Mouse (Mus musculus): ENCODE results near the gene Ifit1bl2. TPM values are rescaled to one million over a fixed set of nuclear protein-coding genes. Genes with fewer than 3 reads are reported as not detected.
"Not testable (repeated sequence)": the region's sequence is repeated elsewhere in the genome, so short reads cannot be mapped to it uniquely, and the experiment has no call there.

Gene Ifit1bl2
- polyA plus RNA-seq, 1 experiment from 2014 or later: 7.3 TPM

DNA sequence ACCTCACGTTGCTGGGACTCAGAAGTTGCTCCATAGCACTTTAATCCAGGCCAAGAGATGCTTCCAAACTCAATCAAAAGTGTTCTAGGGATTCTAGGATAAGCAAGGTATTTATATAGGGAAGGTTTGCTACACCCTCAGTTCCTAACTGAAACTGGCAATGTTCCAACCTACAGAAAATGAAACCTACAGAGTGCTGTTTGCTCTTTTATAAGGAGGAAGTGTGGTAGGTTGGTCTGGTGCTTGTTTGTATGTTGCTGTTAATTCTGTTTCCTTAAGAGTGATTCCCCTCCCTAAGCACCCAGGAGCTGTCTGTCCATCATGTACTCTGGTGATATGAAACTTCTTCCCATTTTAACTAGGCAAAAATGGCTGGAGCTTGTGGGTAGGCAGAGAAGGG lies 38.7 kb downstream of the Ifit1bl2 start, which contains the start of gene Ifit1bl1:
TSS of gene Ifit1bl1 (minus strand) at position 69 of the 400 bp plus-strand sequence.
- H3K4me1 ChIP-seq (replicated peaks); H3K4me2 ChIP-seq (replicated peaks); H3K4me3 ChIP-seq (replicated peaks); H3K27ac ChIP-seq; H3K27me3 ChIP-seq (replicated peaks); H3K9ac ChIP-seq; H3K36me3 ChIP-seq; H3K9me3 ChIP-seq: not testable (repeated sequence)
- 48% methylated on average over 1 of the region's 1 CpGs for WGBS
- ATAC-seq: peak; percentile 58; the same call in 1 of the 2 replicates

DNA sequence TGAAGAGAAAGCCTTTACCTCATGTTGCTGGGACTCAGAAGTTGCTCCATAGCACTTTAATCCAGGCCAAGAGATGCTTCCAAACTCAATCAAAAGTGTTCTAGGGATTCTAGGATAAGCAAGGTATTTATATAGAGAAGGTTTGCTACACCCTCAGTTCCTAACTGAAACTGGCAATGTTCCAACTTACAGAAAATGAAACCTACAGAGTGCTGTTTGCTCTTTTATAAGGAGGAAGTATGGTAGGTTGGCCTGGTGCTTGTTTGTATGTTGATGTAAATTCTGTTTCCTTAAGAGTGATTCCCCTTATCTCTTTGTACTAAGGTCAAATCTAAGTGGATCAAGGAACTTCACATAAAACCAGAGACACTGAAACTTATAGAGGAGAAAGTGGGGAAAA lies 41.3 kb downstream of the Ifit1bl2 start:
- peak; percentile 63; the same call in 1 of the 2 replicates for ATAC-seq
- not testable (repeated sequence) for H3K4me1 ChIP-seq (replicated peaks); H3K9me3 ChIP-seq; H3K4me3 ChIP-seq (replicated peaks); H3K9ac ChIP-seq; H3K27ac ChIP-seq; H3K27me3 ChIP-seq (replicated peaks); H3K4me2 ChIP-seq (replicated peaks); H3K36me3 ChIP-seq

DNA sequence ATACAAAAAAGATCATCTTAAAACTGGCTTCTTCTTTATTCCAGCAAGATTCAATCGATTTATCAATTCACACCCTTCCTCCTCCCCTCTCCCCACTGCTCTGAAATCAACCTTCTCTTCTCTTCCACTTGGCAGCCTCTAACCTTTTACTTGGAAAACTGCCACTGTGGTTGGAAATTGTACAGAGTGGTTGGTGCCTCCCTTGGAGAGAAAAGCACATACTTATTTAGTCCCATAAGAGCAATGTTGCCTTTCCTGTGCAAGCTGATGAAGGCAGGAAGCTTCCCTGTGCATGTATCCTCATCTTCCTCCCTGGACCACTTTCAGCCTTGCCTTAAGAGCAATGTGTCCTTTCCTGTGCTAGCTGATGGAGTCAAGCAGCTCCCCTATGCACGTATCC lies 42.2 kb downstream of the Ifit1bl2 start:
- Histone ChIP-seq H3K27me3 (replicated peaks) (no peaks in the 10 kb centered on the region), H3K9me3 (no peaks in the 10 kb centered on the region), H3K4me2 (replicated peaks) (no peak overlapping the region), H3K36me3 (no peaks in the 10 kb centered on the region), H3K9ac (no peak overlapping the region), H3K4me3 (replicated peaks) (no peak overlapping the region), H3K27ac (no peak overlapping the region), H3K4me1 (replicated peaks) (peaks cover 2% of the 10 kb centered on the region; the same call in 1 of the 2 replicates)
- ATAC-seq: no peak
- 85% methylated on average over 2 of the region's 2 CpGs for WGBS

DNA sequence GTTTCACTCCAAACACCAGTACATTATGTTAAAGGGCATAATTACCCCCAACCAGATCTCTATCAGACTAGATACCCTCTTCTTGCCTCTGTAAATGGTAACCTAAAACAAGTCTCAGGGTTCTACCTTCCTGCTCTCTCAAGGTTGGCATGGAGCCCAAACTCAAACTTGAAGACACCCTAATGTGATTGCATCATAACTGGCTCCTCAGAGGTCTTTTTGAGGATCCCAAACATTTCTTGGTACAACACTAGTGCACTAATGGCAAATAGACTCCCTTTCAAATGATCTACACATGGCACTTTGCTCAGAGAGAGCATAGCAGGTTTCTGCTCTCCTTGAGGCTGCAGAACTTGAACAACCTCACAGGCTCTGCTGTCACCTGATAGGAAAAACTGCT lies 43.7 kb downstream of the Ifit1bl2 start:
- no peak overlapping the region for H3K4me2 ChIP-seq (replicated peaks)
- H3K36me3 ChIP-seq: no peaks in the 10 kb centered on the region

DNA sequence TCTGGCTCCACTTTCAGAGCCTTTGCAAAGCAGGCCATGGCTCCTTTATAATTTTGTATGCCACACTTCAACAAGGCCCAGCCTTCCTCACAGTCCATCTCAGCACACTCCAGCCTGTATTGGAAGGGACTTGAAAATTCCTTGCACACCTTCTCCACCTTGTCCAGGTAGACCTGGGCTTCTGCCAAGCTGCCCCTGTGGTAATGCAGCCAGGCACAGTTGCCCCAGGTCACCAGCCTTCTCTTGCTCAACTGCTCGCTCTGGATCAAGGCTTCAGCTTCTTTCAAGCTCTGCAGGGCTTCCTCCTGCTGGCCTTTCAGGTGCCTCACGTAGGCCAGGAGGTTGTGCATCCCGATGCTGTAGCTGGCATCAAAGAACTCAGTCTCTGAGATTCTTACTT lies 46.0 kb downstream of the Ifit1bl2 start:
- not testable (repeated sequence) for H3K27me3 ChIP-seq (replicated peaks); H3K9me3 ChIP-seq; H3K4me3 ChIP-seq (replicated peaks); H3K4me2 ChIP-seq (replicated peaks); H3K36me3 ChIP-seq; H3K9ac ChIP-seq; H3K27ac ChIP-seq; H3K4me1 ChIP-seq (replicated peaks); ATAC-seq
- WGBS: 84% methylated on average over 3 of the region's 3 CpGs

More for the DNA sequence above, 43.7 kb downstream of the Ifit1bl2 start:
- H3K9ac ChIP-seq: no peak overlapping the region
- peaks cover 2% of the 10 kb centered on the region; the same call in 1 of the 2 replicates for H3K4me1 ChIP-seq (replicated peaks)
- H3K27ac ChIP-seq: no peak overlapping the region
- no peak overlapping the region for H3K4me3 ChIP-seq (replicated peaks)
- H3K9me3 ChIP-seq: no peaks in the 10 kb centered on the region
- H3K27me3 ChIP-seq (replicated peaks): no peaks in the 10 kb centered on the region
- ATAC-seq: 0 out of 2 replicates have a peak, but pooled peaks have one; percentile 5

DNA sequence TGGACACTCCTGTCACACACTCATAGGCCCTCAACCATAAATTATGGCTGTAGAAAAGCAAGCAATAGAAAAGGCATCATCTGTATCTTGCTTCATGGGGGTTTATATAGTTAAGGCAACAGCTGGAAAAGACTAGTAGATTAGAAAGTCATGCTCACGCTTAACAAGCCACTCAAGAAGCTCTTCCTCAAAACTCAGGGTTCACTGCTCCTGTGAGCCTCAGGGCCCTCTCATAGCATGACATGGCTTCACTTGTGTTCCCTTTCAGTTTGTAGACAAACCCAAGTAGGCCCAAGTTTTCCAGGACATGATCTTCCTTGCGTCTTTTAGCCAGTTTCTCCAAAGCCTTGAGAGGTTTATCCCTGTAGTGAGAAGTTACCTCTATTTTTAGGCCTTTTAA lies 47.1 kb downstream of the Ifit1bl2 start:
- Histone ChIP-seq H3K9ac (no peak overlapping the region), H3K36me3 (no peaks in the 10 kb centered on the region), H3K27ac (no peak overlapping the region), H3K4me1 (replicated peaks) (0 out of 2 replicates have a peak, but pooled peaks cover 2% of the 10 kb centered on the region), H3K4me2 (replicated peaks) (no peak overlapping the region), H3K4me3 (replicated peaks) (no peak overlapping the region), H3K9me3 (no peaks in the 10 kb centered on the region), H3K27me3 (replicated peaks) (no peaks in the 10 kb centered on the region)
- 91% methylated on average over 2 of the region's 2 CpGs for WGBS
- ATAC-seq: no peak

DNA sequence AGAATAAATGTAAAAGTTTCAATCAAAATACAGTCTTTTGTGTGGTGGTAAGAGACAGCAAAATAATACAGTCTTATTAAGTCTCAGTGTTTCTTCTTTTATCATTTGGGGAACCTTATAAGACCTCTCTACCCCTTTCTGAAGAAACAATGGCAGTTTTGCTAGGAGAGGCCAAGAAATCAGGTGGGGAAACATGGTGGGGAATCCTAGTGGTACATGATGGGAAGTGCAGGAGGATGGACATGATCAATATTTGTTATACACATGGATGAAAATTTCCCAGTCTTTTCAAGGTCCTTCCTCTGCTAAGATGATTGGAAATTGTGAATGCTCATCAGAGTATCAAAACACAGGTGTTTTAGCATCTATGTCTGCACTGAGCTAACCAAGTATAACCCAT lies 51.6 kb downstream of the Ifit1bl2 start:
- Histone ChIP-seq H3K27ac (no peak overlapping the region), H3K4me1 (replicated peaks) (no peaks in the 10 kb centered on the region), H3K4me3 (replicated peaks) (no peak overlapping the region), H3K9me3 (no peaks in the 10 kb centered on the region), H3K9ac (no peak overlapping the region), H3K4me2 (replicated peaks) (no peak overlapping the region), H3K36me3 (no peaks in the 10 kb centered on the region), H3K27me3 (replicated peaks) (no peaks in the 10 kb centered on the region)
- ATAC-seq: no peak

DNA sequence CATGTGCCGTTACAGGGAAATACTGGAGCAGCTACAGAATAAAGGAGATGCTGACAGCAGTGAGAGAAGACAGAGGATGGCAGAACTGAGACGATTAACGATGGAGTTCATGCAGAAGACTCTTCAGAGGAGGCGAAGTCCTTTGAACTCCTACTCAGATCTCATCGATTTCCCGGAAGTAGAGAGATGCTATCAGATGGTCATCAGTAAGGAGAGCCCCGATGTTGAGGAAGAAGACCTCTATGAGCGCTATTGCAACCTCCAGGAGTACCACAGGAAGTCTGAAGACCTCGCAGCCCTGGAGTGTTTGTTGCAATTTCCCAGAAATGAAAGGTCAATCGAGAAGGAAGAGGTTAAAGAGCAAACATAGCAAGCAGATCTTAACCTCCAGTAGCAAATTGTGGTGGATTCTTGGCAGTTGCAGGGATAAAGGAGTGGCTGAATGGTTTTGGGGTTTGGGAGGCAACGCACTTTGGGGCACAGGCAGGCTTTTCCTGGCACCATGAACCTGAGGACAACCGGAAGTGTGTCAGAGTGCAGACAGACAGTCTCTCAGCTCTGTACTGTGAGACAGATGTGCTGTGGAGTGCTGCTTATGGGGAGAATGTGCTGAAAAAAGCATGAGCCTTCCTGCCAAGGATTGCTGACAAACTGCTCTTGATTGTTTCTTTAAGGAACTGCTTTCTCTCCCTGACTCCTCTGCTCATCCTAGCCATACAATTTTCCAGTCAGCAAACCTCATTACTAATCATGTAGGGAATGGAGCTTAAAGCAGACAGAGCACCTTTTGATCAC lies 52.4 kb downstream of the Ifit1bl2 start:
- H3K9ac ChIP-seq; ATAC-seq; H3K9me3 ChIP-seq; H3K36me3 ChIP-seq; H3K4me3 ChIP-seq (replicated peaks); H3K27ac ChIP-seq; H3K27me3 ChIP-seq (replicated peaks); H3K4me2 ChIP-seq (replicated peaks); H3K4me1 ChIP-seq (replicated peaks): not testable (repeated sequence)
- WGBS: 71% methylated on average over 7 of the region's 12 CpGs

DNA sequence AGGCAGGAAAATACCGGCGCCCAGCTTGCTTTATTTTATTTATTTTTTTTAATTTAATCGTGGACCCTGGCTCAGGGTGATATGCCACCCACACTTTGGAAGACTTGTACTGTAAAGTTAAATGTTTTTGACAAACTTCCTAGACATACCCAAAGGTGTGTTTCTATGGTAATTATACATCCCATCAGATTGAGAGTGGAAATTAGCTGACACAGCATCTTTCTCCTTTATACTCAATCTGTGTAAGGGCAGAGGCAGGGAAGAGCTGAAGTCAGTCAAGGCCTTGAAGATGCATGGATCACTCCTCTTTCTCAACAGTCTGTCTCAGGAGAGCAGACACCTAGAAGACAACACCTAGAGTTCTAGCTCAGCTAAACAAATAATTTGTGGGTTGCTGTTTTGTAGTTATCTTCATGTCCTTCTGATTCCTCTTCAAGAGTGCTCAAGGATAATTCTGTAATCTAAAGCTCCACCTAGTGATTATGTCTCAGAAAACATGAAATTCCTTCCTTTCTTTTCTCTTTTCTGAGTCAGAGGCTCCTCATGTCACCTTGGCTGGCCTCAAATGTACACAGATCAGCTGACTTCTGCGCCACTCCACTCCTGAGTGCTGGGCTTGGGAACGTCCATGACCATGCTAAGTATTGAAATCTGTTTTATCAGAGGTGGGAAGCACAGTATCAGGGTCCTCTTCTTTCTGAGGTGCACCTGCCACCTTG lies 54.6 kb downstream of the Ifit1bl2 start:
- not testable (repeated sequence) for H3K4me1 ChIP-seq (replicated peaks); H3K27ac ChIP-seq; H3K4me2 ChIP-seq (replicated peaks); H3K9me3 ChIP-seq; H3K36me3 ChIP-seq; H3K9ac ChIP-seq; H3K4me3 ChIP-seq (replicated peaks); H3K27me3 ChIP-seq (replicated peaks)
- WGBS: 68% methylated on average over 5 of the region's 5 CpGs
- 0 out of 2 replicates have a peak, but pooled peaks have one; percentile 50 for ATAC-seq

DNA sequence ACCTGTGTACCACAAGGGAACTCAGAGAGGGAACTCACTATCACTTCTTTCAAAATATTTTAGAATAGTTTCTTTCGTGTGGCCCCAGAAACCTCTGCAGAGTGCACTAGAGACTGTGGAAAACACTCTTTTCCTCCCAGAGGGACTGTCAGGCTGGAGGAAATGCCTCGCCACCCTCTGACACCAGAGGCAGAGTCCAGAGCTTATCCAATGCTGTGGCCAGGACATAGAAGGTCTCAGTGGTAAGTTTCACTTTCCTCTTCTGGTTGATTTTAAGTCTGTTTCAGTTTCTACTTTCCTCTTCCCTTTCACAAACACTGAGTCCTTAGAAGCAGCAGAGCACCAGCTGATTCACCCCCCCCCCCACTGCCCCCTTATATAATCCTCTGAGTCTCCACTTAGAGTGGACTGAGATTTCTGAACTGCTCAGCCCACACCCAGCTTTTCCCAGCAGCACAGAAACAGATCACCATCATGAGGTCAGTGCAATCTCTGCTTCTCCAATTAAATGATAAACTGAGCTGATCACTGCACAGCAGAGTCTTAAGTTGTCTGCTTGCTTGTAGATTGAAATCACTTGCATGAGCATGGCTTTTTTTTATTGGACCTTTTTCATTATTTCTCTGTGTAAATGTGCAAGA lies 57.3 kb downstream of the Ifit1bl2 start, which contains the start of gene Ifit3:
TSS of gene Ifit3 (plus strand) at position 406 of the 641 bp plus-strand sequence.
- WGBS: 34% methylated on average over 2 of the region's 2 CpGs
- H3K36me3 ChIP-seq: not testable (repeated sequence)
- peak; percentile 79 for ATAC-seq

DNA sequence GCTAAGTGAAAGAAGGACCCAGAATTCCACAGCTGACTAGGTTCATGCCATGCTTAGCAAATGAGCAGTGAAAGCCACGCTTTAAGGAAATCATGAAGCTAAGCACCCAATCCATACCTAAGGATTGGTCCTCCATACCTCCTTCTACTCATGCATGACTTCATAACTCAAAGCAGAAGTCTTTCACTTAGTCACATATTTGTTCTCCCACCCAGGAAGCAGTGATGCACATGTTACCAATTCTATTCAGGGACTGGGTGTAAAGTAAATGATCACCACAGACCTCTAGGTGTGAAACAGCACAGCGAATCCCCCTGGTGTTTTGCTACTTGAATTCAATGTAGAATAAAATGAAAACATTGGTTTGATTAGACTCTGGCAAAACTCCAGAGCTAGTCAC lies 57.8 kb downstream of the Ifit1bl2 start:
- WGBS: 85% methylated on average over 2 of the region's 2 CpGs
- H3K36me3 ChIP-seq; H3K27me3 ChIP-seq (replicated peaks); H3K9me3 ChIP-seq; H3K4me2 ChIP-seq (replicated peaks); H3K4me3 ChIP-seq (replicated peaks); H3K27ac ChIP-seq; H3K4me1 ChIP-seq (replicated peaks); H3K9ac ChIP-seq; ATAC-seq: not testable (repeated sequence)

More for the DNA sequence above, 57.3 kb downstream of the Ifit1bl2 start, which contains the start of gene Ifit3:
- not testable (repeated sequence) for H3K4me1 ChIP-seq (replicated peaks); H3K9me3 ChIP-seq; H3K27ac ChIP-seq; H3K9ac ChIP-seq; H3K4me3 ChIP-seq (replicated peaks); H3K27me3 ChIP-seq (replicated peaks); H3K4me2 ChIP-seq (replicated peaks)

DNA sequence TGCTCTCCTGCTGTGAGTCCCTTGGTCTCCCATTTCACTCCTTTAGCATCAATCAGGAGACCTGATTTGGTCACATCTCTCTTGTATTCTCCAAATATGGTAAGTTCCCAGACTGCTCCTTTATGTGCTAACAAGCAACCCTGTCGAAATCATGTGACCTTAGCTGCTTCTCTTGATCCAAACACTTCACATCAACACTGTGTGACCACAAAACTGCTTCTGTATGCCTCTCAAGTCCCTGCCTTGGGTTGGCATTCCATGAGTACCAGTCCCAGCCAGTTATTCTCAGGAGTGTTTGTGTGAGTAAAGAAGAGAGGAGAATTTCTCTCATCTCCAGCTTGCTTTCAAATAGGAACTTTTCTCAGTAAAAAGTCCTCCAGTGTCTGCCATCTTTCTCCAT lies 63.4 kb downstream of the Ifit1bl2 start:
- Histone ChIP-seq H3K9me3 (no peaks in the 10 kb centered on the region), H3K36me3 (no peaks in the 10 kb centered on the region), H3K4me3 (replicated peaks) (no peak overlapping the region), H3K27ac (no peak overlapping the region), H3K9ac (no peak overlapping the region), H3K4me2 (replicated peaks) (no peak overlapping the region), H3K4me1 (replicated peaks) (no peaks in the 10 kb centered on the region), H3K27me3 (replicated peaks) (no peaks in the 10 kb centered on the region)
- 79% methylated on average over 1 of the region's 1 CpGs for WGBS
- ATAC-seq: no peak

All from intestine, embryonic 15.5 days (tissue).